Mouse (Mus musculus): ENCODE data around the gene Ubxn1.
"Not testable (repeated sequence)": the region's sequence is repeated elsewhere in the genome, so short reads cannot be mapped to it uniquely, and the experiment has no call there.

Ubxn1 gene

GRCm38 (mm10) chr19:8857689-8858088, 13.6 kb upstream of the Ubxn1 start:
- peak; percentile 61 for DNase-seq (ENCODE audit: low spot score)

DNA sequence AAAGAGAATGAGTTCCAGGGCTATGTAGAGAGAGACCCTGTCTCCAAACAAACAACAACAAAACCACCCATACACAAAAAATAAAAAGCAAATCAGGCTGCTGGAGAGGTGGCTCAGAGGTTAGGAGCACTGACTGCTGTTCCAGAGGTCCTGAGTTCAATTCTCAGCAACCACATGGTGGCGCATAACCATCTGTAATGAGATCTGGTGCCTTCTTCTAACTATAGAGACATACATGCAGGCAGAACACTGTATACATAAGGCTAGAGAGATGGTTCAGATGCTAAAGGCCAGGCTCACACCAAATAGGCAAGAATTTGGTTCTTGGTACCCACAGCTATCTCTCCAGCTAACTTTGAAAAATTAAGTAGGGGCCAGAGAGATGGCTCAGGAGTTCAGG, 12.3 kb upstream of the Ubxn1 start:
- DNase-seq (ENCODE audit: low spot score) = peak; percentile 30

DNA sequence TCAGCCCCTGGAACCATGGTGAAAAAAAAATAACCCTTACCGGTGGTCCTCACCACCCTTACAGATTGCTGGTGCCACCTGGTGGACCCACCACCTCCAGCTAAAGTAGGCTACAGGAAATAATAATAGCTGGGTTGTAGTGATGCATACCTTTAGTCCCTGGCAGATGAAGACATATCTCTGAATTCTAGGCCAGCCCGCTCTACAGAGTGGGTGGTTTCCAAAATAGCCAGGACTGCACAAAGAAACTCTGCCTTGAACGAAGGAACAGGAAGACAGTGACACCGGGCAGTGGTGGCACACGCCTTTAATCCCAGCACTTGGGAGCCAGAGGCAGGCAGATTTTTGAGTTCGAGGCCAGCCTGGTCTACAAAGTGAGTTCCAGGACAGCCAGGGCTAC, 7.0 kb upstream of the Ubxn1 start:
- no peak for DNase-seq (ENCODE audit: low spot score)

DNA sequence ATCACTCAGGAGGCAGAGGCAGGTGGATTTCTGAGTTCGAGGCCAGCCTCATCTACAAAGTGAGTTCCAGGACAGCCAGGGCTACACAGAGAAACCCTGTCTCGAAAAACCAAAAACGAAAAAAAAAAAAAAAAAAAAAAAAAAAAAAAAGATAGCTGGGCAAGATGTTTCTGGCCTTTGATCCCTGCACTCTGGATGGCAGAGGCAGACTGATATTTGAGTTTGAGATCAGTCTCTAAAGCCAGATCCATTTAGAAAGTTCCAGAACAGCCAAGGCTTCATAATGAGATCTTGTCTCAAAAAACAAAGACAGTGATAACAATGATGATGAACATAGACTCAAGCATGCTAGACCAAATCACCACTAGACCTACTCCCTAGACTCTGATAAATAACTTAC, 915 bp upstream of the Ubxn1 start:
- DNase-seq (ENCODE audit: low spot score) = not testable (repeated sequence)

- DNase-seq (ENCODE audit: low spot score) = no peak
Measured at GRCm38 (mm10) chr19:8870838-8871237, 458 bp upstream of the Ubxn1 start.

GRCm38 (mm10) chr19:8872266-8872840, 1.1 kb downstream of the Ubxn1 start:
- no peak for DNase-seq (ENCODE audit: low spot score)

DNA sequence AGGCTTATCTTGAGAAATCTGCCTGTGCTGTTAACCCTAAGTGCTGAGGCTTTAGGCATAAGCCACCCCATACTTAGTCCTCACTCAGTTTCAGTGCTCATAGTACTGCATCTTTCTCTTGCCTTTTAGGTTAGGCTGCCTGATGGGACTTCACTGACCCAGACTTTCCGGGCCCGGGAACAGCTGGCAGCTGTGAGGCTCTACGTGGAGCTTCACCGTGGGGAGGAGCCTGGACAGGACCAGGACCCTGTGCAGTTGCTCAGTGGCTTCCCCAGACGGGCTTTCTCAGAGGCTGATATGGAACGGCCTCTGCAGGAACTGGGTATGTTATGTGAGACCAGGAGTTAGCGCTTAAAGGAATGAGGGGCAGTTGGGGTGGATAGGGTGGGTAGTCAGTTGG, 3.7 kb downstream of the Ubxn1 start:
- no peak for DNase-seq (ENCODE audit: low spot score)

DNA sequence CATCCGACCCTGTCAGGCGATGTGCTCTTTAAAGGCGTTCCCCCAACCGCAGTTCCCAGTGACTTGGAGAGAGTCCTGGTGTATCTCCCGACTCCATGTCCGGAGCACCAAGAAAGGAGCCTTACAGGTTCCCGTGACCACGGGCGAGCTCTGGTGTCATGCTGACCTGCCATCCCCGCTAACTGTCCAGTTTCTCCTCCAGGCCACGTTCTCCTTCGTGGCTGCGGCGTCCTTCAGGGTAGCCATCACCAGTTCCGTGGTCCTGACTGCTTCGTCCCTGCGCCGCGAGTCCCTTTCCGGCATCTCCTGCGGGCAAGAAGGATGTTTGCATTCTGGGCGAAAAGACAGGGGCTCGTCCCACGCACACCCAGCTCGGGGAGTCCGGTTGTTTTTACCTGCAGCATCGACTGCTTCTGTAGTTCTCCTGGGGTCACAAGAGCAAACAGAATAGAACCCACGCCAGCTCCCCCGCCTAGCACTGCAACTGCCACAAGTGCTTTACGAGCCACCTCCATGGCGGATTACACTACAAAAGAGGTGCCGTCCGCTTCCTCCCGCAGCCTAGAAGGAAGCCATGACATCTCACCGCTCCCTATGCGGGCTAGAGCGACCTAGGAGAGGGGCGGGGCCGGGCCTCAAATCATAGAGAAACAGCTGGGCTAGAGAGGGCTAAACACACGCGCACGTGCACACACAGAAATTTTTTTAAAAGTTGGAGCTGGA, 9.2 kb downstream of the Ubxn1 start, which contains the start of gene Uqcc3:
TSS of gene Uqcc3 (minus strand) at position 613 of the 723 bp plus-strand sequence.
- peak; percentile 92 for DNase-seq (ENCODE audit: low spot score)

DNA sequence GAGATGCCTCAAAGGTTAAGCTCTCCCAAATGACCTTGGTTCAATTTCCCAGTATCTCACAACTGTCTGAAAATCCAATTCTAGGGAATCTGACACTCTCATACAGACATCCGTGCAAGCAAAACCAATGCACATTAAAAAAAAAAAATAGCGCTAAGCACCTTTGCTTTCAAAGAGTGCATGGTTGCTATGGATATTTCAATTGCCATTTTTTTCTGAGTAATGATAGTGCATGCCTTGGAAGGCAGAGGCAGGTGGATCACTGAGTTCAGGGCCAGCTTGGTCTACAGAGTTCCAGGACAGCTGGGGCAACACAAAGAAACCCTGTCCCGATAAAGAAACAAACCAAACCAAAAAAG, 9.7 kb downstream of the Ubxn1 start:
- DNase-seq (ENCODE audit: low spot score) = no peak

DNA sequence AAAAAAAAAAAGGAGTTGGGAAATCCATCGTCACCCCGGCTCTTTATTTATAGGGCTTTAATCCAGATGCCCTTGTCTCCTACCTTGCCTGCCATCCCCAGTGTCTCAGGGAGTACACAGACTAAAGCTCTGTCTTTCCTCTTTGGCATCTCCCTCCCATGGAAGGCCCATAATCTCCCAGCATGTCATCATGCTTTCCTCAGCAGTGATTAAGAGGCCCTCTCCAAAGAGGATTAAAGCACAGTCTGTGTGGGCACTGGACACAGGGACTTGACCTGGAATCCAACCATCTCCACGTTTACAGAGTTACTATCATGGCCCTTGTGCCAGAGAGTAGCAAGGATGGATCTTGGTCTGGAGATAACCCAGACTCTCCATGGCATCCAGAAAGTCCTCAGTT, 12.3 kb downstream of the Ubxn1 start, which contains the start of the genes Lbhd1 and Gm49403:
TSS of gene Lbhd1 (plus strand) at position 117 of the 400 bp plus-strand sequence.
TSS of gene Gm49403 (plus strand) at position 315 of the 400 bp plus-strand sequence.
- DNase-seq (ENCODE audit: low spot score) = no peak

DNA sequence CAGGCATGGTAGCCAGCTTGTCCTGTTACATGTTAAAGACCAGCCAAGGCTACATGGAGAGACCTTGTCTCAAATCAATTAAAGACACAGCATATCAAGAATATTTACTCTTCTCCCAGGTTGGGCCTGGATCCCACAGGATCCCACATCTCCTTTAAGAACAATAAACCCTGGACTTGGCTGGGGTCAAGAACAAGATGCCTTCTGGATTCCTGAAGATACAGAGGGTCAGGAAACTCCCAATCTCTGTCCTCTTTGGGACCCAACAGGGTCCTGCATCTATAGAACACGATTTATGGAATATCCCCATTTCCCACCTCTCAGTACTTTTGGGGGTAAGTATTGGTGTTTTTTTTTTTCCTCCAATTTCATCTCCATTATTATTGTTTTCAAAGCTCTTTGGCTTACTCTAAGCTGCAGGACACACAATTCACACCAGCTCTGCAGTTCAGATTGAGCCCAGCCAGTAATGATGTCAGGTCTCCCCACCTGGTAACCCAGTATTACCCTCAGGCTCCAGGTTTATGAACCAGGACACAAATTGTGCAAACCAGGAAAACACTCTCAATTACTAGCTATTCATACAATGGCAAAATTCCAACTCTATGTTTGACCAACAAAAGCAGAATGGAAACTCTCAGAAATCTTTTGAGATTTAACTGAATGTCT, 15.8 kb downstream of the Ubxn1 start:
- no peak for DNase-seq (ENCODE audit: low spot score)

DNA sequence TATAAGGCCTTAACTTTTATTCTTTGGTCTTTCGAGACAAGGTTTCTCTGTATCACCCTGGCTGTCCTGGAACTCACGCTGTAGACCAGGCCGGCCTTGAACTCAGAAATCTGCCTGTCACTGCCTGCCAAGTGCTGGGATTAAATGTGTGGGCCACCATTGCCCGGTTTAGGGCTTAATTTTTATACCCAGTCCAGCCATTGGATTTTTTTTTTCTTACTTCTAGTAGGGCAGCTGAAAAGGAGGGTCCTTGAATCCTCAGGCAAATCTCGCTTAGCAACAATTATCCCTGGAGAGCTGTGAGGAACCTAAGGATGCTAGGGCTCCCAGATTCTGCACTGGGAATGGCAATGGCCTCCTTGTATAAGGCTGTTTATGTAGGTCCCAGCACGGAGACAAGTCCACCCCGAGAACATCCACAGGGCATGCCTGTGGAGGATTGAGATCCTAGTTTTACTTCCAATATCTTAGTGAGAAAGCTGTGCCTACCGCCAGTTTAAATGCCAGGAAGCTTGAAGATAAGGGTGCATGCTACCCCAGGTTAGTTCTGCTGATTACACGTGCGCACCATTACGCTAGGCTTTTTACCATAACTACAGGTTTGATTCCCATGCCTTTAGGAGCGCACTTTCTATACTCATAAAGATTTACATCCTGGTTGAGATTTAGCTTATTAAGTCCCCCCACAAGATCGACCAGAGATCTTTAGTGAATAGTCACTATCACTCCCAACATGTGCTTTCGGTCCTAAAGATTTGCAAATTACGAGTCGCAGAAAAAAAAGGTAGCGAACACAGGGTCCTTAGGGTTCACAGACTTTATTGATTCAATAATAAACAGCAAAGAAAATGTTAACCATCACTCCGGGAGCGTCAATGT, 16.5 kb downstream of the Ubxn1 start:
- DNase-seq (ENCODE audit: low spot score) = no peak

GRCm38 (mm10) chr19:8888511-8889385, 17.5 kb downstream of the Ubxn1 start, which contains the start of the genes 1810009A15Rik and Gm49416:
1810009A15Rik (plus strand) TSS chr19:8888853.
Gm49416 (plus strand) TSS chr19:8888926.
- DNase-seq (ENCODE audit: low spot score) = peak; percentile 97

DNA sequence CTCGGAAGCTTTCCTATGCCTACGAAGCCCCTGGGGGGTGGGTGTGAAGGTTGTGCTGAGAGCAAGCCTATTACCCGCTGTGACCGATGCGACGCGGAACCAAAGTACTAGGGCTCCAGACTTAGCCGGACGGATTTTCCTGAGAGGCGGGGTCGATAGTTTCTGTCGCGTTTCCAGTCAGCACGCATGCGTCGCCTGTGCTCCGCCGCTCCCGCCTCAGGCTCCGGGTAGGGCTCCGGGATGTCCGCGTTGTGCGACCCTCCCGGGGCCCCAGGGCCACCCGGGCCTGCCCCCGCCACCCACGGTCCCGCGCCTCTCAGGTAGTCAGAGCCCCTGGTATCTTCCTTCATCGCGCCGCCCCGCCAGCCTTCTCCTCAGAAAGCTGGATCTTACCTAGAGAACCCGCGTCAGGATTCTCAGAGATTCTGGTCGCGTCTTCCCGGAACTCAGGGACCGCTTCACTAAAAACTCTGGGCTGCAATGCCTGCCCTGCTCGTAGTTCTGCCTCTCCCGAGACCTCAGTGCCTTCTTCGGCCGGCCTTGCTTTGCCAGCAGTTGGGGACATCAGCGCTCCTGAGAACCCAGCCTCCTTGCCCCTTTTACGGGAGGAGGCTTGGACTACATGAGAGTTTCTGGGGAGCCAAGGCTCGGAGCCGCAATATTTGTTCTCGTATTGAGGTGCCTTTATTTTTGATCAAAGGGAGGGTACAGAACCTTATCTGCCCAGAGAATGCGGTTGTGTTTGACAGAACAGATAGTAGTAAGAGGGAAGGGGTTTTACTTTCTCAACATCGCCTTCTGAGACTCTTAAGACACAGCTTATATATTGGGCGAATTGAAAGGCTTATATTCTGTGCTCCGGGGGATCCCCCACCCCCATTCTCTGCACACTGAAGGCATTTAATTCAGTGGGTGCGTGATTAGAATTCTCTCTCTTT, 21.8 kb downstream of the Ubxn1 start, which contains the start of gene Ints5:
TSS of gene Ints5 (plus strand) at position 177 of the 938 bp plus-strand sequence.
- peak; percentile 93 for DNase-seq (ENCODE audit: low spot score)

DNA sequence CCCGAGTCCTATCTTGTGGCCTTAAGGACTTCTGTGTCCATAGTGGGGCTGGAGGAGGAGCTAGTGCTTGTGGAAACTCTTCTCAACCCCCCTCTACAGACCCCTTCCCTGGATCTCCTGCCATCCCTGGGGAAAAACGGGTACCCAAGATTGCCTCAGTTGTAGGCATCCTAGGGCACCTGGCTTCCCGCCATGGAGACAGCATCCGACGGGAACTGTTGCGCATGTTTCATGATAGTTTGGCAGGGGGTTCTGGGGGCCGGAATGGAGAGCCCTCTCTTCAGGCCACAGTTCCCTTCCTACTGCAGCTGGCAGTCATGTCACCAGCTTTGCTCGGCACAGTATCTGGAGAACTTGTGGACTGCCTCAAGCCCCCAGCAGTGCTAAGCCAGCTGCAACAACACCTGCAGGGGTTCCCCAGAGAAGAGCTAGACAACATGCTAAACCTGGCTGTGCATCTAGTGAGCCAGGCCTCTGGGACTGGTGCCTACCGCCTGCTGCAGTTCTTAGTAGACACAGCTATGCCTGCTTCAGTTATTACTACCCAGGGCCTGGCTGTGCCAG, 24.2 kb downstream of the Ubxn1 start:
- DNase-seq (ENCODE audit: low spot score) = no peak

GRCm38 (mm10) chr19:8896231-8896630, 24.9 kb downstream of the Ubxn1 start:
- DNase-seq (ENCODE audit: low spot score) = not testable (repeated sequence)

GRCm38 (mm10) chr19:8897211-8897864, 26.0 kb downstream of the Ubxn1 start:
- DNase-seq (ENCODE audit: low spot score) = peak; percentile 41

GRCm38 (mm10) chr19:8897865-8898495, 26.7 kb downstream of the Ubxn1 start, which contains the start of gene Ganab:
Ganab (plus strand) TSS chr19:8898071.
- peak; percentile 98 for DNase-seq (ENCODE audit: low spot score)

All from retina, embryonic 14.5 days (tissue).